Mouse (Mus musculus): Measurements from ENCODE around the gene Rrp8.

Gene Rrp8

DNA sequence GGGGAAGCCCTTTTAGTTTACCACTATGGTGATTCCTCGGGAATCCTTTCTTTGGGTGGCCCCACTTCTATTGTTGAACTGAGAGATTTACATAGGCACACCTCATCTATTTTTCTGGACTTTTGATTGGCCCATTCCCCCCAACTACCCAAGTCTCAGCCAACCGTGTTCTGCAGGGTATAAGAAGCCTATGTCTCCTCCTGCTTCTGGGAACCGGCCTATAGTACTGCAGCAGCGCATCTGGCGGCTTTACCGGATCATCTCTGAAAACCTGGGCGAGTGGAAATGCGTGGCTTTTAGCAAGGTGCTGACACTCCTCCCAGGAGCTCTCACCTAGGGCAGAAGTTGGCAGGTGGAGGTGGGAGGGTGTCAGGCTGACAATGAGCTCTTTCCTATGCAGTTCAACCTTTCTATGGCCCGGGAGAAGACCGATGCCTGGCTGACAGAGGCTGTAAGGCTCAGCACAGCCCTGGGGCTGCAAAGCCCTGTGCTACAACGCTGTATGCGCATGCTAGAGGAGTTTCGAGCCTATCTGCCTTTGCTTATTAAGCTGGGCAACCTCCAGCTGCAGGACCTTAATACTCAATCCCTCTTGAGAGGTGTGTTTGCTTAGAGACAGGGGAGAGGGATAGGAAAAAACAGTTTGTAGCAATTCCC lies 51.5 kb downstream of the Rrp8 start:
- no peak for DNase-seq

All from layer of hippocampus, adult 9-11 months (tissue).